Mouse (Mus musculus) CD4-positive, CD25-positive, alpha-beta regulatory T cell, adult 2 months (primary cell): ENCODE measurements around the gene Tlx3.

Experiments
- DNase-seq: peaks from one replicate; pipeline ENCODE4 v3.0.0-alpha.2; 2012; ENCODE audit warnings: low read depth, low spot score

Tlx3 gene

DNA sequence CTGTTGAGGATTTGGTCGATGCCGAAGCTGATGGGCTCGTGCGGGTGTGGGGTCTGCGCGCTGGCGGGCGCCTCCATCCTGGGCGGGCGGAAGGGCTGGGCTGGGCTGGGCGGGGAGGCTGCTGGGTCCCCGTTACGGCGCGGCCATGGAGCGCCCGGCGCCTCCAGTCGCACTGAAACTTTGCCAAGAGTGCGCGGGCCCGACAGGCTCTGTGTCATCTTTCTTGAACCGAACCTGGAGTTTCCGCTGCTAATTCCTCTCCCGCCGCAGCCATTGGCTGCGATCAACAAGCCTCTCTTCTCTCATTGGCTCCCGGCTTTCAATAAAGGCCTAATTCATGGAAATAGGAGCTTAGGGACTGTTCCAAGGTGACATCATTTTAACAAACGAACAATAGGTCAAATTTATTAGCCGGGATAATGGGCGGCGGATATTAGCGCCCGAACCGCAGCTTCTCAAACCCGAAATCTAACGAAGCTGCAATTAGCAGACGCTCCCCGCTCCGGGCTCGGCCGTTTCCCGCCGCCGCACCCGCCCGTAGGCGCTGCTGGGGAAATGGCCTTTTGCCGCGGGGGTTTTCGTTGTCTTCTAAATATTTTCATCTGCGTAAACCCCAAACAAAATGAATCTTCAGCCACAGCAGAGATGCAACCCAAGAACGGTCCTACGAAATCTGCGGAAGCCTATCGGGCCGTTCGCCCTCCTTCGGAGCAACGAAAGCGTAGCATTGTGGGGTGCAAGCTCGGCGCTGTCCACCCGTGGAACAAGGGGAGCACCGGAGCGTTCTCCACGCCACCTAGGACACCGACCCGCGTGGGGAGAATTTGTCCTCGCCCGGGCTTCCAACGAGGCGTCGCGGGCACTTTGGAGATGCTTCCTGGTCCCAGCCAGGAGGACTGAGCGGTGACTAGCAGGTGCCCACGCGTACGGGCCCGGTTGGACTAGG lies at the start of gene Tlx3:
Tlx3 (minus strand) TSS at position 207 of the 946 bp plus-strand sequence.
- no peak for DNase-seq

DNA sequence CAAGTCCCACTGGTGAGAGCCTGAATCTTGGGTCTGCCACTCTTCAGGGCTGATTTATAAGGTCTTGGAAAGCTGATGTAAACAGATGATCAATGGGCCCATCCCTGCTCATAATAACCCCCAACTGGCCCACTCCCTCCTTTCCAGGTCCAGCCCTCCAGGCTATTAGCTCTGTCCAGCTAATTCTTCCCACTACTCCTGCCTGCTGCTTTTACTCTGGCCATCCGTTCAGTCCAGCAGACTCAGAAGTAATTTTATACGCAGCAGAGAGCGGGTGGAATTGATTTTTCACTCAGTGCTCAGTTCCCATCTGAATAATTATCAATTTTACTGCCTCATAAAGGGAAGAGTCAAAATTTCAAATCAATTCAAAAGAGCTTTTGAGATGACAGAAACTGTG lies 36.9 kb upstream of the Tlx3 start:
- DNase-seq: no peak

DNA sequence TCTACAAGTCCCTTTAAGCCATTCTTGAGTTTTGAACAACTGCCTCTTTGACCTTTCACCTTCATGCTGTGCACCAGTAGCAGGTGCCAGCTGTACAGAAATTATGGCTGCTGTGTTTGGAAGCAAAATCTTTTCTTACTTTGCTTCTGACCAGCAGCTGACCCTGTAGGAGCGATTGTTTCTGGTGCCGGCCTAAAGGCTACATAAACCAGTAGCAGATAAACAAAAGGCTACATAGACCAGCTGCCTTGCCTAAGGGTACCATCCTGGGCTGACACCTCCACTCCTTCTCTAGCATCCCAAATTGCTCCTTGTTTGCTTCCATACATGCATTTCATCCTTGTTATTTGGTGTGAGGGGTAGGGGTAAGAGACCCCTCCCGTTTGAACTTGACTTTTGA lies 30.7 kb upstream of the Tlx3 start:
- no peak for DNase-seq

- DNase-seq: no peak
Measured at GRCm38 (mm10) chr11:33232056-33232455, 28.7 kb upstream of the Tlx3 start.

- DNase-seq: no peak
Measured at GRCm38 (mm10) chr11:33228186-33228585, 24.8 kb upstream of the Tlx3 start.

DNA sequence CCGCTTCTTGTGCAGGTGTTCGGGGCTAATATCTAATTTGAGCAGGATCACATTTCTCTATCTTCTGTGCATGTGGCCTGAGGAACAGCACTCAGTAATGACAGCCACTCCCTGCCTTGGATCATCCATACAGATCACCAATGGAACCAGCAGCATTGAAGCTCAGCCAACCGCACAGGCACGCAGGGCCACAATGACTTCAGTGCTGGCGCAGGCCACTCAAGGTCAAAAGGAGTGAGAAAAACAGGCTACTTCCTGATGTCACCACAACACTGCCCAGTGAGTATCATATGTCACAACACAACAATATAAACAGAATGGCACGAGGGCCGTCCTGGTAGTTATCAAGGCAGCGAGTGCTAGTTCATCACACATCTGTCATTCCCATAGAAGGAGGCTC lies 23.1 kb upstream of the Tlx3 start:
- DNase-seq: no peak

DNA sequence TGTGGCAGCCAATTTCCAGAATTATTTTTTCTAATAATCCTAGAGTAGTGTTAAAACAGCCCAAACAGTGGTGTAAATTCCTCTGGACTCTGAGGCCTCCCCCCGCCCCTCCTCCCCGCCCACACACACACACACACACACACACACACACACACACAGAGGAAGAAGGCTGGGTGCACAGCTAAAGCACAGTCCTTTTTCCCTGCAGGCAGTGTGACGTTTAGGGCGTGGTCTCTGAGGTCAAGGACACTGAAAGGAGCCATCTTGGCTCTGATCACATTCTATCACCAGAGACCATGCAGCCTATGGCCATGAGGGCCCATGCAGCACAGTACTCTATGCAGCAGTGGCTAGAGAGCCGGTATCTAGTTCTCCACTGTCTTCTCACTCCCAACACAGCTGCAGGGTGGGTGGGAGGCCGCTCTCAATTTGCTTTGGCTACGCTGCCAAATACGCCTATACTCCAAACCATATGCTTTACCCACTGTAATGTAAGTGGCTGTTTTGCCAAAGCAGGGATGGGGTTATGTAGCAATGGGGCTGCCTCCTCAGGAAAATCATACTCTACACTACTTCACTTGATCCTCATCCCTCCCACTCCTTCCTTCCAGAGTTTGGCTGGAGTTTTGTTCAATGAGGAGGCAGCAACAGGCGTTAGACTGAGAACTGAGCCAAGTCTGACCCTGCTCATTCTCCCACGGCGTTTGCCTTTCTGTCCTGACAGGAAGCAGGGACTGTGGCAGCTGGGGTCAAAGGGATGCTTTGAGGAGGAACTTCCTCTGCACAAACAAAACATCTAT lies 18.4 kb upstream of the Tlx3 start:
- DNase-seq: no peak

DNA sequence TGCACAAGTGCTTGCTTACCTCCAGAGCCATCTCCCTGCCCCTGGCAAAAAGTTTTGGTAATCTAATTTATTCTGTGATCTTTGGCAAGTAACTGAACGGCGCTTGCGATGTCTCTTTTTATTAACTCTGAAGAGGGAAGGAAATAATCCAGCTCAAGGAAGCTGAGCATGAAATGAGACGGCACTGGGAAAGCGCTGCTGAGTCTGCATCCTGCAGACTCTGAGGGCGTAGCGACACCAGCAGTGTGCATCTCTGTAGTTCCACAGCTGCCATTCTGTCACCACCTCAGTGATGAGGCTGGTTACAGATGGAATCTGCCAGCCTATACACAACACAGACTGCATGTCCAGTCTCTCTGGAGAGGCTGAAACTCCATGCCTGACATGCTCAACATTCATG lies 17.4 kb upstream of the Tlx3 start:
- DNase-seq: no peak

DNA sequence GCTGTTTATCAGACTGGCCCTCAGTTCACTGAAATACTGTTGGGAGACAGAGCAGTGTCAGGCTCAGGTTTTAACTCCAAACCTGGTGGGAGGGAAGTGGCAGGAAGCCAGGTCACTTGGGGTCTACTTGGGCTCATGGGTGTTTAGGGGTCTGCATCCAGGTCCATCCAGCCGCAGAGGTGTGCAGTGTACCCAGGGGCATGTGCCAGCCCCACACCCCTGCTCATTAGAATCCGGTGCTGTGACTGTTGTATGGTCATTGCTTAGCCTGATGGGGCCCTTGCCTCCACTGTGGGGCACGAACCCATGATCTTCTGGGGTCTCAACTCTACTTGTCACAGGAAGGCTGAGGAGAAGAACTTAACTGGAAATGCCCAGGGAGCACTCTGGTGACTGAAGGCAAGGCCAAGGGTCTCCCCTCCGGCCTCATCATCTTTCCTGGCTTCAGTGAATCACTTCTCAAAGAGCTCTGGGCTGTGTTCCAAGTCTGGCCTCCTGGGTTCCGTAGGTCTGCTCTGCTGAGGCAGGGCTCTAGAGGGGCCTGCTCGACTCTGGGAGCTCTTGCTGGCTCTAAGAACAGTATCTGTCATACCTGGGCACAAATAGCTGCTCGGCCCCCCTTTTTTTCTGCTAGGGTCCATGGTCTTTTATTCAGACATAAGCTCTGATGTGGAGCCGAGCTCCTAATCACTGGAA lies 14.1 kb upstream of the Tlx3 start:
- no peak for DNase-seq

GRCm38 (mm10) chr11:33207411-33207810 lies 4.0 kb upstream of the Tlx3 start:
- DNase-seq: no peak

GRCm38 (mm10) chr11:33204966-33205365 lies 1.6 kb upstream of the Tlx3 start:
- DNase-seq: no peak

GRCm38 (mm10) chr11:33204329-33204705 lies 928 bp upstream of the Tlx3 start:
- DNase-seq: no peak

DNA sequence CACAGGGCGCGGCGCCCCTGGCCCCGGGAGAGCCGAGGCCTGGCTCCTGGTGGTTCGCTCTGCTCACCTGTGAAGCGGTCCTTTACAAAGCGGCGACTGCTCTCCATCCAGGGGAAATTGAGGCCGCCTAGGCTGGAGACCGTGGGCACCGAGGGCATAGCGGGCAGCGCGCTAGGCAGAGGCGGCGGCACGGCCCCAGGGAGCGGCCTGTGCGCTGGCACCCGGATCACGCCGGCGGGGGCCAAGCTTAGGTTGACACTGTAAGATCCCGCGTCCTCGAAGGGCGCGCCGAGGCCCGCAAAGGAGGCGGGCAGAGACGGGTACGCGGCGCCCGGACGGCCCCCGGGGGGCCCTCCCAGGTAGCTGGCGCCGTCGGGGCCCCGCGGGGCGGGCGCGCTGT lies 417 bp downstream of the Tlx3 start:
- no peak for DNase-seq

- DNase-seq: no peak
Measured at GRCm38 (mm10) chr11:33202296-33202695, 1.1 kb downstream of the Tlx3 start.

DNA sequence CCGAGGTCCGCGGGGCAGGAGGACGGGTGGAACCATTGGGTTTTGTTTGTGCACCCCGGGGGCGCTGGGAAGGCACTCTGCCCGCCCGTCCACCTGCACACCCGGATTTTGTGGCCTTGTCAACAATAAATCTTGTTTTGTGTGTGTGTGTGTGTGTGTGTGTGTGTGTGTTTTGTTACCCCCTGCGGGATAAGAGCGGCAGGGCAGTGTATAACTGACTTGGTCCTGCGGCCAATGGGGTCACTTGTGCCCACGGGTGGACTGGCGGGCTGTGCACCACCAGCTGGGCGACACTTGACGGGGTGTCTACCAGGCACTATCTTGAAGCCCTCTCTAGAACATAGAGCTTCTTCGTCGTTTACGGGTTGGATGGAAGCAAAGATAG lies 1.8 kb downstream of the Tlx3 start:
- no peak for DNase-seq

GRCm38 (mm10) chr11:33200764-33201625 lies 2.4 kb downstream of the Tlx3 start:
- DNase-seq: peak; percentile 33

DNA sequence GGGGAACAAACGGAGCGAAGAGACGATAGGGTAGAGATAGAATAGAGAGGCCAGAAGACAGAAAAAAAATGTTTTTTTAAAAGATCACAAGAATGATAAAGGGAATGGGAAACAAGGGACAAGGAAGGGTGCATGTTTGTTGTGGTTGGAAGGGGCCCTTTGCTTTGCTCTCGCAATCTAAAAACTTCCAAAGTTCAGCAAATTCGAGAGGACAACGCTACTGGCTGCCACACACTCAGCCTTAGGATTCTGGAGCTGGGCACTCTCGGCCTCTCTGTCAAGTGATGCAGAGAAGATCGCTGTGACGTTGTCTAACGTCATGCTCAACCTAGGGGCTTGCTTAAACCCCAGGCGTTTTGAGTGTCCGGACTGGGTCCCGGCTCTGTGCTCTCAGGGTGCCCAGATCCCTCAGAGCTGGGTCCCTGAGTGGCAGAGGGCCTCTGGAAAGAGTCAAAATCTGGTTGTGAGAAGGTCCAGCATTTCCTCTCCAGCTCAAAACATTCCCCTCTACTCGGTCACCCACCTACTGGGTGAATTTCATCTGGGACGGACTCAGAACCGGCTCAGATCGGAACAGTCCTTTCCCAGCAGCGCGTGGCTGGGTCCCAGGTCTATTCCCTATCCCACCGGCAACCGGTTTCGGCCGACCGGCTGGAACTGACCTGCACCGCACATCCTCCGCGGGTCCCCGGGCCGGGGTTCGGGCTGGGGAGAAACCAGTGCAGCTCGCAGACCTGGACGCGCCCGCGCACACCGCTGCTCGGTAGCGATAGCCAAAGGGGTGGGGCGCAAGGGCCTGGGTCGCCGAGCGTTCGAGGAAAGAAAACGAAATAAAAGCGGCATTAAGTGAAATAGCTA lies 3.3 kb downstream of the Tlx3 start:
- no peak for DNase-seq

- no peak for DNase-seq
Measured at GRCm38 (mm10) chr11:33199117-33199514, 4.3 kb downstream of the Tlx3 start.

DNA sequence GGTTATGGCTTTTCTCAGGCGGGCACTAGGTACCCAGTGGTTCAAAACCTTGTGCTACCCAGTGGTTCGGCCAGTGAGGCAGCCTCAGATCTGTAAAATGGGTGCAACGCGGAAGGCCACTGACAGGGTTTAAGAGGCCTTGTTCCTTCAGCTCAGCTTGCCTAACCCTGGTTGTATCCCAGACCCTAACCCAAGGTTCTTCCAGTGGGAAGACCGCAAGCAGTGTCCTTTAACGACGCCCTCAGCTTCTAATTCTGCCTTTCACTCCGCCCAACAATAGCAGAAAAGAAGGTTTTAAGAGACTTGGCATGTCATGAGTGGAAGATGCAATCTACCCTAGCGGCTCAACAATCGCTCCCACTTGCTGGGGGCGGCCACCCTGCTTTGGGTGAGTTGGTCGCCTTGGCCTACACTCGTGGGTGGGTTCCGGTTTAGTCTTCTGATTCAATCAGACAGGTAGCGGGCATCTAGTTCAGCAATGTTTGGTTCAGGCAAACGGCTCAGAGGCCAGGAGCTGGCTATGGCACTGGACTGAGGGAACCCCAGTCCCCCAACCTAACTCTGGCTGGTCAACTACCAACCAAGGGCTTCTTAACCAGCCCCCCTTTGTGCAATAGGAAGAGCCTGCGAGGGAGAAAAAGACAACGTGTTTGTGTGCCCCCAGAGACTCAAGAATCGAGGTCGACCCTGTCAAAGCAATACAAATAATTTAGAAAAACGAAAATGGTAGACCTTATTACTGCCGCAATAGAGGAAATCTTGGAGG lies 4.9 kb downstream of the Tlx3 start:
- no peak for DNase-seq

DNA sequence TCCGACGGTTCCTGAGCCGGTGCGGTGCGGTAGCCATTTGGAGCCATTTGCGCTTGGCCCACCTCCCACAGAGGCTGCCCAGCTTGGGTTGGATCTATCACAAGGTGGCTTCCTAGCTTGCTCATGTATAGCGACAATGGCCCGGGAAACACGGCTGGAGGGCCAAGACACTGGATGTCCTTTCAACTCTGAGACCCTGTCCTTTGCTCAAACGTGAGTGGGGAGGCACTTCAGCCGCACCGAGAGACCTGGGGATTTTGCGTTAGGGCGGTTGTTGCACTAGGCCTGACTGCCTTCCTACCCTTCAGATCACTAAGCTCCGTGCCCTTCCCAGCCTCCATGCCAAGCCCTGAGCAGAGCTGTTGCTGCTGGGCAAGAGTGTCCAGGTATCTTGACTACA lies 5.7 kb downstream of the Tlx3 start:
- no peak for DNase-seq
